Mouse (Mus musculus) kidney, postnatal 36 days (tissue): Measurements from ENCODE around the gene Gm7298.
"Not testable (repeated sequence)": the region's sequence is repeated elsewhere in the genome, so short reads cannot be mapped to it uniquely, and the experiment has no call there.

Source experiments
- DNase-seq, 2 experiments: peaks; one replicate each; pipeline ENCODE4 v3.0.0; 2021 to 2022; ENCODE audit warnings: mixed read lengths in 2 of 2

The Gm7298 gene

GRCm38 (mm10) chr6:121732632-121733031, at the start of gene Gm7298:
Gm7298 (plus strand) TSS chr6:121732932.
- DNase-seq: no peak

- no peak for DNase-seq
Measured at GRCm38 (mm10) chr6:121828034-121828433, 95.3 kb downstream of the Gm7298 start.

- no peak for DNase-seq
Measured at GRCm38 (mm10) chr6:121836361-121836760, 103.6 kb downstream of the Gm7298 start.

- DNase-seq: not testable (repeated sequence)
Measured at GRCm38 (mm10) chr6:121838271-121838670, 105.5 kb downstream of the Gm7298 start, which contains the start of gene Mug1. Mug1 (plus strand) TSS chr6:121838541.
